Mouse (Mus musculus) hindbrain, embryonic 14.5 days (tissue): ENCODE data around the gene Gpr132. TPM values are rescaled to one million over a fixed set of nuclear protein-coding genes. Genes with fewer than 3 reads are reported as not detected.

Experiments
- polyA plus RNA-seq: library from polyadenylated mRNA; unstranded; fragments of >200 nt; fragmentation: Nextera tagmentation; extraction: Ambion mirVana; gene quantifications from 2 replicates; pipeline ENCODE4 v1.2.1, GENCODE M21; 2014

Gpr132 gene
- polyA plus RNA-seq, 1 experiment from 2014 or later = not detected

Other genes with a start within 250 kb of the Gpr132 start
- gene Adssl1, start 248.2 kb downstream of the Gpr132 start, polyA plus RNA-seq = 5.3 and 5.5 TPM in 2 replicates
- 54.2 and 58.4 TPM in 2 replicates for gene Siva1, start 223.5 kb downstream of the Gpr132 start, polyA plus RNA-seq
- 69.2 and 70.3 TPM in 2 replicates for gene Akt1, start 193.3 kb downstream of the Gpr132 start, polyA plus RNA-seq
- 2.2 and 4.7 TPM in 2 replicates for gene Zbtb42, start 189.4 kb downstream of the Gpr132 start, polyA plus RNA-seq
- 39.5 and 41.9 TPM in 2 replicates for gene Cep170b, start 147.8 kb downstream of the Gpr132 start, polyA plus RNA-seq
- 7.1 and 7.9 TPM in 2 replicates for gene Pld4, start 107.6 kb downstream of the Gpr132 start, polyA plus RNA-seq
- 1.9 and 2.5 TPM in 2 replicates for gene Ahnak2, start 65.6 kb downstream of the Gpr132 start, polyA plus RNA-seq
- gene Clba1, start 59.3 kb downstream of the Gpr132 start, polyA plus RNA-seq = 20.2 and 21.0 TPM in 2 replicates
- 39.1 and 43.4 TPM in 2 replicates for gene Cdca4, start 38.8 kb downstream of the Gpr132 start, polyA plus RNA-seq
- gene Jag2, start 61.5 kb upstream of the Gpr132 start, polyA plus RNA-seq = 12.5 and 16.1 TPM in 2 replicates
- gene Nudt14, start 73.9 kb upstream of the Gpr132 start, polyA plus RNA-seq = 60.9 and 70.1 TPM in 2 replicates
- 52.2 and 52.8 TPM in 2 replicates for gene Btbd6, start 108.3 kb upstream of the Gpr132 start, polyA plus RNA-seq
- gene Brf1, start 132.5 kb upstream of the Gpr132 start, polyA plus RNA-seq = 41.4 and 46.3 TPM in 2 replicates
- gene Pacs2, start 146.3 kb upstream of the Gpr132 start, polyA plus RNA-seq = 26.8 and 27.9 TPM in 2 replicates
- 0.40 TPM in 1 of 2 replicates, not detected in the other for gene Tex22, start 206.3 kb upstream of the Gpr132 start, polyA plus RNA-seq
- 17.8 and 19.3 TPM in 2 replicates for gene Mta1, start 230.1 kb upstream of the Gpr132 start, polyA plus RNA-seq